8 mouse cellular contexts compared by ENCODE assay signal in the genomic region with DNA sequence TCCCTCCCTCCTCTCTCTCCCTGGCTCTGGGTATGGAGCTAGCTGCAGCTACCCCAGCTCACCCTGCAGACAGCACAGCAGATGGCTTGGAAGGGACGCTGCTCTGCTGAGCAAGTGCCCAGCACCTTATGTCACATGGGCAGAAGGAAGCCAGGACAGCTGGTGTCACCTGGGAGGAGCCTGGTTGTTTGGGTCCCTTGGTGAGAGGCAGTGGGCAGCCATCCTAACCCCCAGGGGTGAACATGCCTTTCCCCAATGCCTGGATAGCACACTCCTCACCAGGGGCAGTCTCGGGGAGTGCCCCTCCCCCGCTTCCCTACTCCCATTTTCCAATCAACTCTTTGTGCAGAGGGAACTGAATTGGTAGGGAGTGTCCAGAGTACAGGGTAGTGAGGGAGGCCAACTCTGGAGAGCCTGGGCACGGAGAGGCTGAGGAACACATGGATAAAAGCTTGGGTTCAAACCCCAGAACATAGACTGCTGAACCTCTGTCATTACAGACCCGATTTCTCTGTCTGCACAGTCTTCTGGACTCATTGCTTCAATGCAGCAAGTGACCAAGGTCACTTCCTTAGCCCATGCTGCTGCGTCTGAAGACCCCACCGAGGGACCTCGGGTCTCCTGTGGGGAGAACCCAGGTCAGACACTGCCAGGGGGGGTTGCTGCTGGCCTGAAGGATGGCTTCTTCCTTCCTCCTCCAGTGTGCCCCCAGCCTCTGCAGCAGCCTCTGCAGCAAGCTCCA. TPM values are rescaled to one million over a fixed set of nuclear protein-coding genes. Genes with fewer than 3 reads are reported as not detected.
DNase-seq lines count a peak whose midpoint lies in the region; ATAC-seq lines count a peak whose summit lies in the region.
"Had no signal": no experiment of that assay in that cellular context is flagged by ENCODE, and none has a peak within 500 bp of the region (broad histone marks: within the 10 kb centered on the region; RNA-seq: fewer than 3 reads in every experiment).

No protein-coding gene starts in this region.

- no peak overlapping the region for H3K4me3 ChIP-seq in embryonic facial prominence, embryonic 13.5 days
- no peak overlapping the region for H3K4me3 ChIP-seq in heart, embryonic 15.5 days
- H3K4me3 ChIP-seq in neural tube, embryonic 13.5 days: no peak overlapping the region
- H3K4me3 ChIP-seq: limb, embryonic 15.5 days had no signal

- no peaks in the 10 kb centered on the region for H3K9me3 ChIP-seq in embryonic facial prominence, embryonic 13.5 days
- H3K9me3 ChIP-seq in heart, embryonic 15.5 days (replicated peaks): no peaks in the 10 kb centered on the region
- no peaks in the 10 kb centered on the region for H3K9me3 ChIP-seq in neural tube, embryonic 13.5 days
- H3K9me3 ChIP-seq: limb, embryonic 15.5 days had no signal

- no peak overlapping the region for H3K4me2 ChIP-seq in embryonic facial prominence, embryonic 13.5 days
- H3K4me2 ChIP-seq in heart, embryonic 15.5 days: peak overlapping the region; percentile 20; the same call in 1 of the 2 replicates
- 0 out of 2 replicates have a peak overlapping the region, but pooled peaks have one; percentile 13 for H3K4me2 ChIP-seq in neural tube, embryonic 13.5 days
- H3K4me2 ChIP-seq: limb, embryonic 15.5 days had no signal

- WGBS in embryonic facial prominence, embryonic 13.5 days: 14% methylated on average over 8 of the region's 8 CpGs
- 22% methylated on average over 8 of the region's 8 CpGs for WGBS in heart, embryonic 15.5 days
- 12% methylated on average over 8 of the region's 8 CpGs for WGBS in neural tube, embryonic 13.5 days

- ATAC-seq in embryonic facial prominence, embryonic 13.5 days (ENCODE audit: insufficient number of reproducible peaks, insufficient read depth, low FRiP score, low TSS enrichment, low read depth): no peak
- ATAC-seq in heart, embryonic 15.5 days (replicated peaks; ENCODE audit: insufficient number of reproducible peaks, insufficient read depth, low FRiP score, low read depth): no peak; the same call in 1 of the 2 replicates
- peak; percentile 42 for ATAC-seq in neural tube, embryonic 13.5 days (ENCODE audit: low read depth)
- ATAC-seq in CD4-positive, CD25-positive, alpha-beta regulatory T cell, adult 4 months: no peak

- peaks cover 28% of the 10 kb centered on the region for H3K4me1 ChIP-seq in embryonic facial prominence, embryonic 13.5 days
- H3K4me1 ChIP-seq in heart, embryonic 15.5 days (replicated peaks): peaks cover 34% of the 10 kb centered on the region
- H3K4me1 ChIP-seq in neural tube, embryonic 13.5 days (replicated peaks): peaks cover 36% of the 10 kb centered on the region

- H3K36me3 ChIP-seq in embryonic facial prominence, embryonic 13.5 days: no peaks in the 10 kb centered on the region
- H3K36me3 ChIP-seq in heart, embryonic 15.5 days: 0 out of 2 replicates have a peak, but pooled peaks cover 4% of the 10 kb centered on the region
- H3K36me3 ChIP-seq in neural tube, embryonic 13.5 days: no peaks in the 10 kb centered on the region

- H3K27me3 ChIP-seq in embryonic facial prominence, embryonic 13.5 days: 0 out of 2 replicates have a peak, but pooled peaks cover 6% of the 10 kb centered on the region
- no peaks in the 10 kb centered on the region for H3K27me3 ChIP-seq in heart, embryonic 15.5 days
- H3K27me3 ChIP-seq in neural tube, embryonic 13.5 days: no peaks in the 10 kb centered on the region; the same call in 1 of the 2 replicates
- H3K27me3 ChIP-seq: limb, embryonic 15.5 days had no signal

- peak; percentile 29 for DNase-seq in 3T3-L1 (ENCODE audit: low read depth, low spot score)
- DNase-seq in Muller cell, postnatal 12 days (ENCODE audit: inconsistent ontology term): peak; percentile 71
- peak; percentile 44 for DNase-seq in layer of hippocampus, adult 9-11 months

- peak overlapping the region; percentile 17 for H3K9ac ChIP-seq in embryonic facial prominence, embryonic 13.5 days
- H3K9ac ChIP-seq in heart, embryonic 15.5 days: 0 out of 2 replicates have a peak overlapping the region, but pooled peaks have one; percentile 19
- H3K9ac ChIP-seq in neural tube, embryonic 13.5 days: peak overlapping the region; percentile 31
- H3K9ac ChIP-seq: limb, embryonic 15.5 days had no signal

- no peak overlapping the region for H3K27ac ChIP-seq in embryonic facial prominence, embryonic 13.5 days
- H3K27ac ChIP-seq in heart, embryonic 15.5 days: peak overlapping the region; percentile 58
- peak overlapping the region; percentile 38; the same call in 1 of the 2 replicates for H3K27ac ChIP-seq in neural tube, embryonic 13.5 days (replicated peaks)

RNA-seq across cellular contexts. Expression of a gene that starts 18.4 kb away (rescaled TPM):
- 7.0 and 8.0 TPM in 2 replicates for polyA plus RNA-seq in embryonic facial prominence, embryonic 13.5 days (2015; fragmentation: Nextera tagmentation; extraction: Ambion mirVana)
- 10.2 and 16.0 TPM in 2 replicates for polyA plus RNA-seq in heart, embryonic 15.5 days (2015; fragmentation: Nextera tagmentation; extraction: Ambion mirVana)
- 3.5 and 4.5 TPM in 2 replicates for polyA plus RNA-seq in neural tube, embryonic 13.5 days (2015; fragmentation: Nextera tagmentation; extraction: Ambion mirVana)
- 1 to 10 TPM; 4.1 to 4.4 TPM for polyA plus RNA-seq in CD4-positive, CD25-positive, alpha-beta regulatory T cell, adult 4 months (2017; shearing (Covaris generic))

RNA-seq across cellular contexts. Expression of a gene that starts 35.5 kb away (rescaled TPM):
- polyA plus RNA-seq in embryonic facial prominence, embryonic 13.5 days (2015; fragmentation: Nextera tagmentation; extraction: Ambion mirVana): 12.2 and 13.5 TPM in 2 replicates
- polyA plus RNA-seq in heart, embryonic 15.5 days (2015; fragmentation: Nextera tagmentation; extraction: Ambion mirVana): 10.2 and 12.5 TPM in 2 replicates
- polyA plus RNA-seq in neural tube, embryonic 13.5 days (2015; fragmentation: Nextera tagmentation; extraction: Ambion mirVana): 9.0 and 9.5 TPM in 2 replicates
- polyA plus RNA-seq in CD4-positive, CD25-positive, alpha-beta regulatory T cell, adult 4 months (2017; shearing (Covaris generic)): 1 to 10 TPM; 4.5 to 7.9 TPM
